In genomic region chr2:4226941-4227558, GRCm38 (mm10) we compare ENCODE assay signal across 16 mouse cellular contexts.
DNase-seq lines count a peak whose midpoint lies in the region; ATAC-seq and TF ChIP-seq lines count a peak whose summit lies in the region.
"Had no signal": no experiment of that assay in that cellular context is flagged by ENCODE, and none has a peak within 500 bp of the region (broad histone marks: within the 10 kb centered on the region; RNA-seq: fewer than 3 reads in every experiment).

No protein-coding gene starts in this region.

- no peak; the same call in 1 of the 2 replicates for ATAC-seq in heart, embryonic 16.5 days (replicated peaks; ENCODE audit: extremely low read depth, insufficient read depth, low FRiP score)

- 0 out of 2 replicates have a peak overlapping the region, but pooled peaks have one; percentile 1 for H3K4me2 ChIP-seq in heart, embryonic 16.5 days (ENCODE audit: low read depth, low read length)
- H3K4me2 ChIP-seq: embryonic facial prominence, embryonic 15.5 days; liver, embryonic 11.5 days had no signal

- peak overlapping the region; percentile 75 for H3K27ac ChIP-seq in heart, embryonic 16.5 days (ENCODE audit: low read length)
- peak overlapping the region; percentile 70 for H3K27ac ChIP-seq in olfactory bulb, adult 2 months (ENCODE audit: insufficient read depth, low read depth, low read length)
- H3K27ac ChIP-seq: embryonic facial prominence, embryonic 15.5 days had no signal

- H3K36me3 ChIP-seq in heart, embryonic 16.5 days (ENCODE audit: control insufficient read depth, insufficient read depth) = no peaks in the 10 kb centered on the region
- H3K36me3 ChIP-seq: embryonic facial prominence, embryonic 15.5 days had no signal

- no peak for TF ChIP-seq POLR2A in olfactory bulb, adult 2 months (IDR thresholded peaks at IDR 0.05; ENCODE audit: insufficient read depth, low read depth, low read length)

- no peak overlapping the region for H3K9ac ChIP-seq in heart, embryonic 16.5 days (ENCODE audit: low read length)
- H3K9ac ChIP-seq: embryonic facial prominence, embryonic 15.5 days had no signal

- no peak overlapping the region for H3K4me3 ChIP-seq in heart, embryonic 16.5 days (ENCODE audit: low read length)
- no peak overlapping the region for H3K4me3 ChIP-seq in olfactory bulb, adult 2 months (ENCODE audit: insufficient read depth, low read depth, low read length)
- H3K4me3 ChIP-seq: embryonic facial prominence, embryonic 15.5 days; myocyte had no signal

- WGBS in heart, embryonic 16.5 days = 44% methylated on average over 7 of the region's 7 CpGs
- WGBS in olfactory bulb, adult 2 months = 31% methylated on average over 7 of the region's 7 CpGs

- no peak for TF ChIP-seq CTCF in olfactory bulb, adult 2 months (IDR thresholded peaks at IDR 0.05; ENCODE audit: insufficient read depth, low read depth, low read length)

- H3K4me1 ChIP-seq in heart, embryonic 16.5 days (ENCODE audit: control insufficient read depth, insufficient read depth, low read length) = peaks cover 33% of the 10 kb centered on the region
- H3K4me1 ChIP-seq in olfactory bulb, adult 2 months (ENCODE audit: control insufficient read depth, insufficient read depth, low read length) = peaks cover 13% of the 10 kb centered on the region

- H3K27me3 ChIP-seq in heart, embryonic 16.5 days (ENCODE audit: control insufficient read depth, insufficient read depth, low read length) = no peaks in the 10 kb centered on the region
- H3K27me3 ChIP-seq: embryonic facial prominence, embryonic 15.5 days had no signal

- no peak for DNase-seq in heart, adult 8-10 months (ENCODE audit: low spot score)
- DNase-seq in kidney, postnatal 36 days = peak; percentile 7 to 35
- no peak for DNase-seq in kidney, adult 8-10 months
- peak; percentile 41 for DNase-seq in retina, postnatal 1 day
- DNase-seq in retina, embryonic 14.5 days (ENCODE audit: low spot score) = no peak
- DNase-seq in thymus, adult 18-20 months = no peak
- DNase-seq: cerebellum, adult 2 months; cerebellum, postnatal 36 days; gastrocnemius, postnatal 10 days; midbrain, embryonic 14.5 days; thymus, postnatal 4 days had no signal

- H3K9me3 ChIP-seq in heart, embryonic 16.5 days (replicated peaks; ENCODE audit: control insufficient read depth, low read length) = peaks cover 6% of the 10 kb centered on the region; the same call in 1 of the 2 replicates

Comparison
In these comparisons a context has a peak if more than half of its experiments do, and no peak if none do; other contexts are left out.
1. DNase-seq: peak in kidney, postnatal 36 days (2 of 2) and retina, postnatal 1 day (single experiment); none in heart, adult 8-10 months (single experiment), kidney, adult 8-10 months (0 of 2), retina, embryonic 14.5 days (single experiment) and thymus, adult 18-20 months (0 of 2).